Mouse (Mus musculus): ENCODE measurements around the gene Mast4. TPM values are rescaled to one million over a fixed set of nuclear protein-coding genes. Genes with fewer than 3 reads are reported as not detected.

The Mast4 gene
- polyA plus RNA-seq, 1 experiment from 2014 or later, result 10.5 TPM

- H3K27me3 ChIP-seq, result no peaks in the 10 kb centered on the region
- POLR2A ChIA-PET, result no interaction called here
- in situ Hi-C loops (cut with MboI; ENCODE audit: low pct_unique_long_range_greater_than_20kb), result loop anchor here (25.0 kb wide), 1 partner anchor 1157 kb away; no protein-coding TSS in a partner anchor
- CTCF ChIA-PET, result interaction anchor here (1.0 to 1.6 kb wide), 3 partner anchors 11 to 219 kb away, joined by 3 to 4 read pairs (median 3); no protein-coding TSS in a partner anchor
- ATAC-seq, result peak; percentile 29
- no peak for TF ChIP-seq CTCF (IDR thresholded peaks at IDR 0.05)
- DNase-seq (ENCODE audit: low read depth, low spot score), result peak; percentile 66
Measured at GRCm38 (mm10) chr13:102894287-102895234, 439.7 kb downstream of the Mast4 start.

- POLR2A ChIA-PET, result interaction anchor here (0.7 kb wide), 1 partner anchor 53 kb away, joined by 6 read pairs; no protein-coding TSS in a partner anchor
- H3K27me3 ChIP-seq, result no peaks in the 10 kb centered on the region
- no peak for TF ChIP-seq CTCF (IDR thresholded peaks at IDR 0.05)
- in situ Hi-C loops (cut with MboI; ENCODE audit: low pct_unique_long_range_greater_than_20kb), result loop anchor here (25.0 kb wide), 1 partner anchor 1155 kb away; no protein-coding TSS in a partner anchor
- DNase-seq (ENCODE audit: low read depth, low spot score) (no peak), ATAC-seq (no peak)
- CTCF ChIA-PET, result no interaction called here
Measured at GRCm38 (mm10) chr13:102892783-102893182, 441.5 kb downstream of the Mast4 start.

GRCm38 (mm10) chr13:102889989-102890388 is 444.3 kb downstream of the Mast4 start:
- DNase-seq (ENCODE audit: low read depth, low spot score) (no peak), ATAC-seq (no peak)
- H3K27me3 ChIP-seq, result no peaks in the 10 kb centered on the region
- POLR2A ChIA-PET, result interaction anchor here (0.7 kb wide), 1 partner anchor 119 kb away, joined by 3 read pairs; no protein-coding TSS in a partner anchor
- in situ Hi-C loops (cut with MboI; ENCODE audit: low pct_unique_long_range_greater_than_20kb), result loop anchor here (25.0 kb wide), 1 partner anchor 1153 kb away; no protein-coding TSS in a partner anchor
- CTCF ChIA-PET, result no interaction called here
- TF ChIP-seq CTCF (IDR thresholded peaks at IDR 0.05), result no peak

- in situ Hi-C loops (cut with MboI; ENCODE audit: low pct_unique_long_range_greater_than_20kb), result loop anchor here (25.0 kb wide), 1 partner anchor 1152 kb away; no protein-coding TSS in a partner anchor
- ChIA-PET POLR2A (interaction anchor here (0.7 kb wide), 1 partner anchor 119 kb away, joined by 3 read pairs; no protein-coding TSS in a partner anchor), CTCF (no interaction called here)
- no peaks in the 10 kb centered on the region for H3K27me3 ChIP-seq
- DNase-seq (ENCODE audit: low read depth, low spot score) (no peak), ATAC-seq (no peak)
- TF ChIP-seq CTCF (IDR thresholded peaks at IDR 0.05), result no peak
Measured at GRCm38 (mm10) chr13:102889537-102889936, 444.8 kb downstream of the Mast4 start.

GRCm38 (mm10) chr13:102888895-102889490 is 445.3 kb downstream of the Mast4 start:
- ATAC-seq (peak; percentile 26), DNase-seq (ENCODE audit: low read depth, low spot score) (no peak)
- no peaks in the 10 kb centered on the region for H3K27me3 ChIP-seq
- POLR2A ChIA-PET, result interaction anchor here (0.7 kb wide), 1 partner anchor 118 kb away, joined by 3 read pairs; no protein-coding TSS in a partner anchor
- CTCF ChIA-PET, result no interaction called here
- no peak for TF ChIP-seq CTCF (IDR thresholded peaks at IDR 0.05)
- in situ Hi-C loops (cut with MboI; ENCODE audit: low pct_unique_long_range_greater_than_20kb), result loop anchor here (25.0 kb wide), 1 partner anchor 1152 kb away; no protein-coding TSS in a partner anchor

GRCm38 (mm10) chr13:102888211-102888610 is 446.1 kb downstream of the Mast4 start:
- ChIA-PET CTCF (no interaction called here), POLR2A (no interaction called here)
- ATAC-seq (no peak), DNase-seq (ENCODE audit: low read depth, low spot score) (no peak)
- no peak for TF ChIP-seq CTCF (IDR thresholded peaks at IDR 0.05)
- H3K27me3 ChIP-seq, result no peaks in the 10 kb centered on the region
- in situ Hi-C loops (cut with MboI; ENCODE audit: low pct_unique_long_range_greater_than_20kb), result loop anchor here (25.0 kb wide), 1 partner anchor 1151 kb away; no protein-coding TSS in a partner anchor

GRCm38 (mm10) chr13:102887534-102887933 is 446.8 kb downstream of the Mast4 start:
- POLR2A ChIA-PET, result no interaction called here
- TF ChIP-seq CTCF (IDR thresholded peaks at IDR 0.05), result no peak
- no peak for DNase-seq (ENCODE audit: low read depth, low spot score)
- in situ Hi-C loops (cut with MboI; ENCODE audit: low pct_unique_long_range_greater_than_20kb), result loop anchor here (25.0 kb wide), 1 partner anchor 1150 kb away; no protein-coding TSS in a partner anchor
- H3K27me3 ChIP-seq, result no peaks in the 10 kb centered on the region
- no peak for ATAC-seq
- CTCF ChIA-PET, result no interaction called here

- no peak for TF ChIP-seq CTCF (IDR thresholded peaks at IDR 0.05)
- in situ Hi-C loops (cut with MboI; ENCODE audit: low pct_unique_long_range_greater_than_20kb), result loop anchor here (25.0 kb wide), 1 partner anchor 1149 kb away; no protein-coding TSS in a partner anchor
- ATAC-seq (no peak), DNase-seq (ENCODE audit: low read depth, low spot score) (no peak)
- ChIA-PET POLR2A (interaction anchor here (0.6 kb wide), 1 partner anchor 36 kb away, joined by 3 read pairs; no protein-coding TSS in a partner anchor), CTCF (no interaction called here)
- no peaks in the 10 kb centered on the region for H3K27me3 ChIP-seq
Measured at GRCm38 (mm10) chr13:102886788-102887187, 447.5 kb downstream of the Mast4 start.

GRCm38 (mm10) chr13:102886147-102886546 is 448.1 kb downstream of the Mast4 start:
- POLR2A ChIA-PET, result interaction anchor here (0.6 kb wide), 1 partner anchor 37 kb away, joined by 3 read pairs; no protein-coding TSS in a partner anchor
- in situ Hi-C loops (cut with MboI; ENCODE audit: low pct_unique_long_range_greater_than_20kb), result loop anchor here (25.0 kb wide), 1 partner anchor 1149 kb away; no protein-coding TSS in a partner anchor
- no peak for ATAC-seq

More at GRCm38 (mm10) chr13:102886147-102886546, 448.1 kb downstream of the Mast4 start:
- TF ChIP-seq CTCF (IDR thresholded peaks at IDR 0.05), result no peak
- CTCF ChIA-PET, result interaction anchor here (1.1 kb wide), 1 partner anchor 12 kb away, joined by 3 read pairs; no protein-coding TSS in a partner anchor
- no peak for DNase-seq (ENCODE audit: low read depth, low spot score)
- no peaks in the 10 kb centered on the region for H3K27me3 ChIP-seq
